Mouse (Mus musculus) B cell, adult 2 months (primary cell): ENCODE measurements at regions not wholly inside any gene's neighbourhood (a gene's known extent, or its start where the extent isn't known, plus 50 kb on each side); places are given as distances from the start of the nearest gene placed in this dataset.

Source experiments
- DNase-seq, 2 experiments: peaks; one replicate each; pipeline ENCODE4 v3.0.0; 2022

DNA sequence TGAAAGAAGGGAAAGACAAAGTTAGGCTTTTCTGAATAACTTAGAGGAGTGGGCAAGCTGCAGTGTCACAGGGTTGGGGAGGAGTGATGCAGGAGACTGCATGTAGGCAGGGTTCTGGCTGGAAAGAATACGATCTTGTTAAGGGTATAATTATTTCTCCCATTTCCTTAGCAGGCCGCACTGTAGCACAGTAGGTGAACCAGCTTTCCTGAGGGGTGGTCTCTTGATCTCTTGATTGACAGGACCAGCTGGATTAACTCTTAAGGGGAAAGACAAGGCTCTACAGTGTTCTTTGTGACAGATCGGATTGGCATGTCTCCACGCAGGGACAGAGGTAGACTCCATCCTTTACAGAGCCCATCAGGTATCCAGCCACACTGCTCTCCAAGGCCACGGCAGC is 54.5 kb upstream of the Meis1 start:
- no peak for DNase-seq

DNA sequence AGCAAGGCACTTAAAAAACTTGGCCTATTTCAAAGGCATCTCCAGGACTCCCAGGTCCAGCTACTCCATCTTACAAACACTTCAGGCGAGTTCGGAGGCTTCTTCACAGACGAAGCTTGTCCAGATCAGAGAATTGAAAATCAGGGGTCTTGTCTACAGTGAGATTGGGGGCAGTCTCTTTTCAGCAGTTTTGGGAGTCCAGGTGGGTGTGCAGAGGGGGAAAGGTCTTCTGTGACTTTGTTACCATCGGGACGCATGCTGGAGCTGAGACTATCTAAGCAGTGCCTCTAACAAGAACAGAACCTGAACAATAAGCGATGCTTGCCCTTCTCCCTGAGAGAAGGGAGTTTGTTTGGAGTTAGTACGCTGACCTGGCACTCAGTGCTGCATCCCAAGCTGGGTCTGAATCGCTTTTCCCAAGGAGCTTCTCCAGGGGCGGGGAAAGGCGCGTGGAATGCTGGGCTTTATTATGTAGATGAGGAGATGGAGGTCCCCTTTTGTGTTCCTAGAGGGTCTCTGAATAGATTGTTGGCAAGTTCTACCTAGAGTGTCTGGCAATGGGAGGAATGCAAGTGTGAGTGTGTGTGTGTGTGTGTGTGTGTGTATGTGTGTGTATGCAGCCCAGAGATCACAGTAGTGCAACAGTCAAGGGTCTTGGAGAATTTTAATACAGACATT is 55.2 kb upstream of the Meis1 start:
- no peak for DNase-seq

DNA sequence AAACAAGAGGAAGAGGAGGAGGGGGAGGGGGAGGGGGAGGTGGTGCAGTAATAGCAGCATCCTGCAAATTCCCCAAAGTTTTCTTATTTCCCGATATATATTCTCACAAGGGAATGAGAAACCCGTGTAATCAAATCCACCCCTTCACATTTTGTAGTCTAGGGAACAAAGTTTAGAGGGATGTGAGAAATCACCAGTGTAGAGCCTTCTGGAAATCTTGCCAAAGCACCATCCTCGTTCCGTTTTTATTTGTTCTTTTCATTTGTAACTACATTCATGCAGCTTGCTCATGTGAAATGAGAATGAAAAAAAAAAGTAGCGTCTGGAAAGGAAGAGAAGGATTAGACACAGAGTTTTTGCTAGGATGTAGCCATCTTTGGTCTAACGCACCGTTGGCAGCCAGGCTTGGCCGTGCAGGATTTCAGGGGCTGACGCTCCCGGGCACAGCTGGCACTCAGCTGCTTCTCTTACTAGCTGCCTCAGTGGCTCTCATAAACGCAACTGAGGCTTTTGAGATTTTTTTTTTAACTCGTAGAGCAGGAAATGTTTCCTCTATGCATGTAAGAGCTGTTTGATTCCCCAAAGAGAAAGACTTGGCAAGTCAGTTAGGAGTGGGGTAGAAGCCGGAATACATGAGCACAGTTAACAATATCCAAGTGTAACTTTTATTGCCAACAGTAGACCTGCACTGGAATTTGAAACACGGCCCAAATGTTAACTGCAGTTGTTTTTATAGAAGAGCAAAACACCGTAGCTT is 72.5 kb upstream of the Meis1 start:
- no peak for DNase-seq

DNA sequence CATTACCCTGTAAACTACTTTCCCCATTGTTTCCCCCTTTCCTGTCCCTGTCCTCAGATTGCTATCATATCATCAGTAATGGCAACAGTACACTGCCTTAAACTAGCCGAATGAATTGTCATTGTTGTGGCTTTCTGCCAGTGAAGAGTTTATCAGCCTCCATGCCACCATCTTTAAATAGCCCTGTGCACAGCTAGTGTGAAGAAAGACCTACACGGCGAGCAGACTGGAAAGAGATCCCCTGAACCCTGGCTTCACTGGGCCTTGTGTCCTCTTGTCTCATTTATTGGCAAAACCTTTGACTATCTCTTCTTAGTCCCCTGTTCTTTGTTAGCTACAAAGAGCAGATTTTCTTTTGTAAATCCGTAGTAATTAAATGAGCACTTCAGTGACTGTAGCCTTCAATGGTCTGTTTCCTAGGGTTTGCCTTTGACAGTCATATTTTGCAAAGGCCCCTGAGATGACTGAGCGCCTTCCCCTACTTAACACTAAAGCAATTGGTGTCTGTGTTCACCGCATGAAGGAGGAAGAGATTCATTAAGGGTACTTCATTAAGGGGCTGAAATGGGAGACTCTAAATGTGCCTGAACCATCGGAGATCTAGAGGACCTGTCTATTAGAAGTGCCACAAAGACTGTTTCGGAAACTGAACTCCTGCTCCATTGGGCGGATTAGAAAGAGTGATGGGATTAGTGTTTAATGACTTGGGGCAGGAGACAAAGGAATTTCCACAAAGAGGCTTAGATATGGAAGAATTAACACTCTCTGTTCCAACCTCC is 74.4 kb upstream of the Meis1 start:
- DNase-seq = no peak

DNA sequence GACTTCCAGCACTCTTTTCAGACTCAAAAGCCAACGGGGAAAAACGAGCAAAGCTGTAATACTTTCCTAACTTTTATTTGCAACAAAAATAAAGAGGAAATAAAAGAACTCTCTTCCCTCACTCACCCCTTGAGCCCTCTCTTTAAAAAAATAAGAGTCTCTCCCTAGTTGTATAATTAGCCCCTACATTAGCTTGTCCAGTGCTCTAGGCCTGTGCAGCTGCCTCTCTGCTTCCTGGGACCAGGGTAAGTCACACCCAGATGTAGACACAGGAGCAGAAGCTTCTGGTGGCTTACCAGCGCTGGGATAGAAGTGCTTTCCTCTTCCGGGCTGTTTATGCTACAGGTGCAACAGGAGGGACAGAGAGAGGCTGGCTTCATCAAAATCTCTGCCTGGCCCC is 75.0 kb upstream of the Meis1 start:
- DNase-seq = no peak

DNA sequence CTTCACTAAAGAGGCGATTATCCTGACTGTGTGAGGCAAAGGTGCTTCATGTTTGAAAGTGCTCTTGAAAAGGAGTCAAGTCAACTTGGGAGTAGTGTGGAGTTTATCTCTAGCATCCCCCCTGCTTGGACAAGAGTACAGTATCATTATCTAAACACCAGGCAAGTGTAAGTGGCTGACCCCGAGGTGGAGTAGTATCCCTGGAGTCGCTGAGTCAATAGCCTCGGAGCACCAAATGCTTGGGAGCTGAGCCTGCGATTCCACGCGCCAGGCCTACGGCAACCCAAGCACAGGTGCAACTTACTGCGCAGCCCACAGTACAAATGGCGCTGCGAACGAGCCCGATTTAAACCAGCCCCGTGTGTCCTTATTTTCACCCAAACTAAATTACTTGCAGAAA is 75.4 kb upstream of the Meis1 start:
- no peak for DNase-seq

DNA sequence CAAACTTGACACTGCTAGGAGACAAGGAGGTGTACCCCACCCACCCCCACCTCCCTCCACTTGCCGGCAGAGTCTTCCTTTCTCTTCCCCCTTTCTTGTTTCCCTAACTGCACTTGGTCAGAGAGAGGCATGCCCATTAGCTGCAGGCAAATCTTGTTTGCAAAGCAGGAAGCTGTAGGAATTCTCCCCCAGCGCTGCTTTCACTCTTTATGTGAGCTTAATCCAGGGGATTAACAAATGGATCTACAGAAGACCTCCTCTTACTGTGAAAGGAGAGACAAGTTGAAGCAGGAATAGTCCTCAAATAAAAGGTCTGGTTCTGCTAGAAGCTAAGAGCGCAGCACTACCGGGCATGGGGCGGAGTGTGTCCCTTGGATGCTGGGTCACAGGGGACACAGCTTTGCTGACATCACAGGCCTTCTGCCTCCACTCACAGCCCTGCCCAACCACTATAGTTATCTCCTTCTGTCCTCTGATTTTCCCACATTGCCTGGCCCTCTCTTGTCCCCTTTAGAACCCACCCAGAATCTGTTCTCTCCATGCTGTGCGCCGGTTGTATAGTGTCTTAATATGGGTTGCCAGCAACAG is 84.3 kb upstream of the Meis1 start:
- no peak for DNase-seq

DNA sequence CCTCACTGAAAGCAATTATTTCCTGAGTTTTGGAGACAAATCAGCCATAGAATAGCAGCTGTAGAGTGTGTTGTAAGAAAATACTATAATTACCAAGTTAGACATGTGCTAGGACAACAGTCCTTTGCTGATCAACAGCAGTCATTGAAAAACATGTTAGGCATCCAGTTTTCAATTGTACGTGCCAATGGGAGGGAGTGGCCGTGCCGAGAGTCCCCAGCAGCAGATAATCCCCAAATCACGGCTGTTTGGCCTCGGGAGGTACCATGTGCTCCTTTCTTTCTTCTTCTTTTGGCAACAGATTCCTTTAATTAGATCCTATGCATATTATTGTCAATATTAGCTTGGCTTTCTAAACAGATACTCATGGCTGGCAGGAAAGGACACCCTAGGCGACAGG is 88.4 kb upstream of the Meis1 start:
- no peak for DNase-seq

DNA sequence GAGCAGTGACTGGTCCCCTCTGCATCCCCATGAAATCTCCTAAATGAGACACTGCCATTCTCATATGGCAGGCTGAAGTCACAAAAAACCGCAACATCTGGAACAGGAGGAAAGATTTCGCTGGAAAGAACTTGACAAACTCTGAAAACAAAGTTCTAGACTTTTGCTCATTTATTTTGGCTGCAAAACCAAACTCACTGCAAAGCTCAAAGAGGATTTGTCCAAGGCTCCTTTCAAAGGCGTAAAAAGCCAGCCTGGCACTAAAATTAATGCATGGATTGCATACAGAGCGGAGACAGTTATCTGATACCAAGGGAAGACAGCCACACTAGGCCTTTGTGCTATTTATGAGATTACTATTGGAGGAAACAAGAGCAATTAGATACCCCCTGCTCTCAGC is 90.3 kb upstream of the Meis1 start:
- no peak for DNase-seq

DNA sequence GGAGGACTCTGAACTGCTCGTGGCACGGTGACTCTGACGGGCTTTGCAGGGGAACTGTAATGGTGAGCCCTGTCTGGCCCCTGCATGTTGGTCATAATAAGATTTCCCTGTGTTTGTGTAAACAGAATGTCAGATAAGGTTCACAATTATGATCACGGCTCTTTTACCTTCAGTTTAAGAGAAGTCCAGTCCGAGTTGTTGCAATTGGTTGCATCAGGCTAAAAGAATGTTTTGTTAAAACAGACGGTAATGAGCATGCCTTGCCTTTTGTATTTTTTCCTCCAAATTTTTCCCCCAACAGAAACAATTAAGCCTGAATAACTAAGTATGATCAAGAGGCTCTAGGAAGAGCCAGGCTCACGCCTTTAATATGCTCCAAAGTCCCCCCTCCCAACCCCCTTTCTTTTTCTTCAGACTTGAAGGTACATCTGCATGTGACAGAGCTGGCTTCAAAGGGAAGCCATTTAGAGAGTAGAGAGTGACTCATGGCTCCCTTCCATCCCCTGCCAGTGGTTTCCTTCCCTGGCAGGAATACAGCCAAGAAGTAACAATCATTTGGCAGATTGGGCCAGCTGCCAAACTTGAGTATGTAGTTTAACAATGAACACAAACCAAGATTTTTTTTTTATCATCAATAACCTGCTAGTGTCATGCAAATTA is 93.3 kb upstream of the Meis1 start:
- no peak for DNase-seq

DNA sequence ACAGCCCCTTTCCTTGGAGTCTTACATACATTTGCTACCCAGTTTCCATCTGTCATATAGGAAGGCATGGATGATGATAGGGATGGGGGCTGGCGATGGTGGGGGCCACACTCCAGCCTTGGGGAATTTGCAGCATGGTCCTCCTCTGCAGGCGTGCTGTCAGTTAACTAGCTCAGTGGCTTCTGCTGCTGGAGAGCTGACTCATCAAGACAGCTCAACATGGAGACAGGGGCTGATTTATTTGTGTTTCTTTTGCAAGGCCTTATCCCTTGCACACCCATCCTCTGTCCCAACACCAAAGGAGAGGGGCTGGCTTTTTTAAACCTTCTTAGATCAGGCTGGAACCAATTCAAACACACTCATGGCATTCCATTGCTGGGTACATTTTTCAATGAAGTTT is 98.3 kb upstream of the Meis1 start:
- no peak for DNase-seq

DNA sequence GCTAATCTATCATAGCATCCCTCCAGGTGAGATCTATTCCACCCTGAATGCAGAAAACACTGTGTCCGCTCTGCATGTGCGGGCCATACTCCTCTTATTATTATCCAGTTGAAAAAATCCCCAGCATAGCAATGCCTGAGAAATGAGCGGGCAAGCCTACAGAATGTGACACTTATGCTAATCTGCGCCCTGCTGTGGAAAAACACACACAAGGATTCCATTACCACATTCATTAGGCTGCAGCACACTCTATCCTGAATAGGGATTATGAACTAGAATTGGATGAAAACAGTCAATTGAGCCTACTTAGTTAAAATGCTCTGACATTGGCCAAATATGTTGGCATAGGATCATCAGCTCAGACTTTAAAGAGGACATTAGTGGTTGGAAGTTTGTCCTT is 99.5 kb upstream of the Meis1 start:
- DNase-seq = no peak

DNA sequence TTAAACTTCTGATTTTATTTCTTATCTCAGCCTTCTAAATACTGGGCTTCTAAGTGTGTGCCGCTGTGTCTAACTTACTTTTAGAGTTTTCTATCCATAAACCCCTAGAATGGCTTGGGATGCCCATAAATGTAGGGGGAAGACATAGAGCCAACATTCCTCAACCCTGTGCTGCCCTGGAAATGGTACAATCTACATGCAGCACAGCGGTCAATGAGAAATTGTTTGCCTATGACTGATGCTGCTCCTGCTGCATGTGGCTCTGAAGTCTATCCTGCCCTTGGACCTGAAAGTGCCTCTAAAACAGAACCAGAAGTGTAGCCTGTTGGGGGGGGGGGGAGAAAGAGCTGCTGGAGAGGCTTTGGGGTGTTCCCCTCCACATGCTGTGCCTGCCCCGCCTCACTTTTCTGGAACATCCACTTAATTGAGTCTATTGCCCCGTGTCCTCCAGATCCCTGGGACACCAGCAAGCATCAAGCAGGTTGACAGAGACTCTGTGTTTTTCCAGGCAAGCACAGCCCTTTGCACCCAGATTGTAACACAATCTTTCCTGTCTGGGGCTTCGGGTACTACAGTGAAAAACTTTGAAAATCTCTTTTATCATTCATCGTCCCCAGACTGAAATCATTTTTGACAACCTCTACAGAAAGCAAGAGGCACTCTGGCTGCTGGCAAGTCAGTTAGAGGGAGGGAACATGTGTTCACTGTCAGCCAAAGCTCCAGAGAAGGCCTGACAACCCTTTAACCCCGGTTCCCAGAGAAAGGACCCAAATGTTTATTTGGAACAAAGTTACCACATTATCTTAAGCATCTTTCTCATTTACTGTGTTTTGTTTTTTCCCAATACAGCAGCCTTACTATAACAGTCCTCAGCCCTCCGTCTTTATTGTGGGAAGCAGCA is 101.4 kb upstream of the Meis1 start:
- no peak for DNase-seq

DNA sequence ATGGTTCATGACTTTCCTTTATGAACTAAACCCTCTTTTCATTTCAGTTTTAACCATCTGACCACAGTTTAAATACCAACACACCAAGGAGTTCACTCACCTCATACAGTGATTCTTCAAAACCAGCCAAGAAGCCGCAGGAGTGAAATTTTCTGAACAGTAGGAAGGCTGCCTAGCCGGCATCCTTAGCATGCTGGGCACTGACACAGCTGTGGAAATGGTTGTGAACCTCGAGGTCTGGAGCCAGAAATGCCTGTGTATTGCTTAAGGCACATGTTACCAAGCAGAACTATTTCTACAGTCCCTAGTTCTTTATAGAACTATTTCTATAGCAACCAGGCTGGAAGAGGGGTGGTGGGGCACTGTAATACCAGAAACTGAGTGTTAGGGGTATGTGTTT is 102.1 kb upstream of the Meis1 start:
- no peak for DNase-seq

DNA sequence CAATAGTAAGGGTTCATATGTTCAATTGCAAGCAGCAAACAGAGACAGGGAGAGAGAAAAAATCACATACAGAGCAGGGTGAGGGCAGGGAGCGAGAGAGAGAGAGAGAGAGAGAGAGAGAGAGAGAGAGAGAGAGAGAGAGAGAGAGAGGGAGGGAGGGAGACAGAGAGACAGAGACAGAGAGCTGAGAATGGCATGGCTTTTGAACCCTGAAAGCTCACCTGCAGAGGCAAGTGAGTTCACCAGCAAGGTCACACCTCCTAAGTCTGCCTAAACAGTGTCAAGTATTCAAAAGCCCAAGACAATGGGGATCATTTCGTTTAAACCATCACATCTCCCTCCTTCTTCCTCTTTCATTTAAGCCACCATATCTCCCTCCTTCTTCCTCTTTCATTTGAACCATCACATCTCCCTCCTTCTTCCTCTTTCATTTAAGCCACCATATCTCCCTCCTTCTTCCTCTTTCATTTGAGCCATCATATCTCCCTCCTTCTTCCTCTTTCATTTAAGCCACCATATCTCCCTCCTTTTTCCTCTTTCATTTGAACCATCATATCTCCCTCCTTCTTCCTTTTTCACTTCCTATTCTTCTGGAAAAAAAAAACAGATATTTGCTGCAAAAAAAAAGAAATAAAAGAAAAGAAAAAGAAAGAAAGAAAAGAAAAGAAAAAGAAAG is 116.7 kb upstream of the Meis1 start:
- DNase-seq = no peak

DNA sequence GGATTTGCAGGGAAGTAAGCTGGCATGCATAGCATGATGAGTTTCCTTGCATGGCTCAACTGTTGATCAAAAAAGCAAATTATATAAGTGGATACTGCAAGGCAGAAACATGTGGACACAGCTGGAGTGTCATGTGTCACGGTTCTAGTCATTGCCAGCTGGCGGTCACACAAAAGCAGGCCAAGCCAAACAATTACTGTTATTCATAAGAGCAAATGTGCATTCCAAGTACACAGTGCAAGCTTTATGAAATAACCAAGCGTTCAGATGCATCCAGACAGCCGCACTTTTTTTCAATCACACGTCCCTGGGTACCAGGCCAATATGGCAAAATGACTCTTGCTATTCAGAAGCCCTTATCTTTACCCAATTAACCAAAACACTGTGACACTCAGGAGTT is 119.6 kb upstream of the Meis1 start:
- no peak for DNase-seq

DNA sequence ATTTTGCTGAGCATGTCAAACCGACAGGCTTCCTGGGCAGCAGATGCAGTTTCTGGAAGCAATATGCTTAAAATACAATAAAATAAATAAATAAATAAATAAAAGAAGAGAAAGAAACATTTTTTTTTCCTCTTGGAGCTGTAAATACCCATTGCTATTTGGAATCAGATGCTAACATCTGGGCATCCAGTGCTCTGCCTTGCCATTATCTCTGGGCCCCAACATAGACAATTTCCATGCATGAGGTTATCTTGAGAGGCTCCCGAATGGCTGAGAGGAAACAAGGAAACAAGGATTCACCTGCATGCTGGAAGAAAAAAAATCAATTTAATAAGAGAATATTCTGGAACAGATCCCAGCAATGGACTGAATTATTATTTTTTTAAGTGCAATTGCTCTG is 120.0 kb upstream of the Meis1 start:
- DNase-seq = no peak

DNA sequence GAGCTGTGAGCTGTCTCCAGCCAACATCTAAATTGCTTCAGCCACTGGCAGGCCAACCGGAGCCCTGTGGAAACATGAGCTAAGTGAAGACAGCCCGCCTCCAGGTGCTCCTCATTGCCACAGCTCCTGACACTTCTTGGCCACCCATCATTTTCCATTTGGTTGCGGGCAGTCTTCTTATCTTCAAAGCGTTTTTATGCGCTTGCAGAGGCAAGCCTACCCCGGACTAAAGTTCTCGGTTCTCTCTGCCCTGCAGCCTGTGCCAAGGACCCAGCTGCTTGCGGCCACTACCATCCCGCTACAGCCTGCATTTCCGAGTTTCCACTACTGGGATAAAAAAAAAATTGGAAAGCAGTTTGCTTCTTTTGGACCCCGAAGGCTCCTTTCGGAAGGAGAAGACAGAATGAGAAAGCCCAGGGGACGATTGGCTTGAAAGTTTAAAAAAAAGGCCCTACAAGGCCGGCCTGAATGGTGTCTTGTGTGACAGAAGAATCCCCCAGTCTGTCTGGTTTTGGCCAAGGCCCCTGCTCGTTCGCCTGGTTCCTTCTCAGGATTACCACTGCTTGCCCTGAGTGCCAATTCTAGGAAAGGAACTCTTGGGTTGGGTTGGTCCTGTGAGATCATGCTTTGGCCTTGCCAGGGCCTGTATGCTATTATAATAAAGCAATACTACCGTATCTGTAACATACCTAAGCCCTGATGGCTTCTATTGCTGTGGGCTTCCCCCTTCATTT is 124.6 kb upstream of the Meis1 start:
- DNase-seq = no peak

DNA sequence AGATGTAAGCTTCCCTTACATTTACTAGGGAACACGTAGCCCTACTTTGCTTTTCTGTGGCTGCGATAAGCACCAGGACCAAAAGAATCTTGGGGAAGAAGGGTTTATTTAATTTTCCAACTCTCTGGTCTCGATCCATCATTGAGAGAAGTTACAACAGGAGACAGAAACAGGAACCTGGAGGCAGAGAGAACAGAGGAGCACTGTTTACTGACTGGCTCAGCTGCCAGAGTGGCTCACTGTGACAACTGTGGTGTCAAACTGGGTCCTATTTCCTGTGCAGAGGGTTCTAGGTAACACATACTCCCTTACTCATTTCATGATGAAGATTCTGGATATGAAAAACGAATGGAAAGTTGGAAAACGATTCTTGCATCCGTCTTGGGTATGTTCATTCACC is 125.7 kb upstream of the Meis1 start:
- no peak for DNase-seq

DNA sequence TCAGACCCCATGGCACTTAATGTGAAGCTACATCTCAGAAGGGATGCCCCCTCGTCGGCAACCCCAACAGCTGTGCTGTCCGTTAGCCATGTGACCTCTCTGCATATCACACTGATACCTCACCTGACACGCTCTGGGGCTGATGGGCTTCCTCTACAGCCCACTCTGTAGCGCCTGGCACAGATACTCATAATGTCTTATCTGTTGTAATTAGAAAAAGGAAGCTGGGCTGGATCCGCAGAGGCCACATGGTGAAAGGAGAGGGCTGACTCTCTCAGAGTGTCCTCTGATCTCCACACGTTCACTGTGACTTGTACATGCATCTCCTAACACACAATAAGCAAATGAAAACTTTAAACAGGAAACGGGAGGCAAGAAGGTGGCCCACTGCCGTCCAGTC is 126.5 kb upstream of the Meis1 start:
- DNase-seq = no peak

DNA sequence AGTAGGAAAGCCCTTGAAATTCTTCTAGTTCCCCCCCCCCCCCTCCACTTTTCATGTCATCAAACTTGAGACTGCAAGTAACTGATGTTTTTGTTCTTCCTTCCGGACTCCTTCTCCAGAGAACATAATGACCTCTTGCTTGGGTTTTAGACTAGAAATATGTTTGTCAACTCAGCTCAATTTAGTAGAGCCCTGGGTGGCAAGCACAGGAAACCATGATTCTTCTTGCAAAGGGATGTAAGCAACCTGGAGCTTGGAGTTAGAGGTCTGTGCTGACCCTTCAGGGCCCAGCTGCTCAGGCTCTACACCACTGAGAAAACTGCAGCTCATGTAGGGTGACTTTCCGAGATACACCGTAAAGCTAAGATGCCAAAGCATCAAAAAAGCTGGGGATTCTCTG is 127.2 kb upstream of the Meis1 start:
- no peak for DNase-seq
